Mouse (Mus musculus) midbrain, embryonic 12.5 days (tissue): Measurements from ENCODE around the gene 4933407L21Rik. TPM values are rescaled to one million over a fixed set of nuclear protein-coding genes. Genes with fewer than 3 reads are reported as not detected.
A peak's percentile ranks its signal among the peaks of the same experiment; 100 is the strongest.

Experiments used
- ATAC-seq: fragments of 200-750 bp; cut with Nextera tagmentation; 2 replicates; pipeline ENCODE4 v1.8.0; 2017; ENCODE audit warnings: low read depth, moderate TSS enrichment, moderate library complexity; ENCODE audit not compliant: low FRiP score
- H3K27ac ChIP-seq: fragments of 300-500 bp; sonication (generic); replicated peaks from 2 replicates; pipeline ENCODE4 v1.5.1; 2016; ENCODE audit warnings: mild to moderate bottlenecking
- H3K27me3 ChIP-seq: fragments of 300-500 bp; sonication (generic); 2 replicates; pipeline ENCODE4 v1.6.1; 2016; ENCODE audit warnings: mild to moderate bottlenecking
- H3K36me3 ChIP-seq: fragments of 300-500 bp; sonication (generic); 2 replicates; pipeline ENCODE4 v1.6.1; 2016
- H3K4me1 ChIP-seq: fragments of 300-500 bp; sonication (generic); 2 replicates; pipeline ENCODE4 v1.6.1; 2016
- H3K4me2 ChIP-seq: fragments of 300-500 bp; sonication (generic); replicated peaks from 2 replicates; pipeline ENCODE4 v1.6.1; 2016; ENCODE audit warnings: mild to moderate bottlenecking, moderate library complexity
- H3K4me3 ChIP-seq: fragments of 300-500 bp; sonication (generic); 2 replicates; pipeline ENCODE4 v1.5.1; 2016; ENCODE audit warnings: mild to moderate bottlenecking
- H3K9ac ChIP-seq: fragments of 300-500 bp; sonication (generic); replicated peaks from 2 replicates; pipeline ENCODE4 v1.6.1; 2016; ENCODE audit warnings: mild to moderate bottlenecking, moderate library complexity
- H3K9me3 ChIP-seq: fragments of 300-500 bp; sonication (generic); 2 replicates; pipeline ENCODE4 v1.6.1; 2016; ENCODE audit warnings: mild to moderate bottlenecking
- WGBS: fragments of 180-500 bp; shearing (Covaris S2); methylation state at CpG from one replicate; pipeline ENCODE4 v1.1.7; 2016; 5-methylcytosine and 5-hydroxymethylcytosine counted together
- polyA plus RNA-seq: library from polyadenylated mRNA; unstranded; fragments of >200 nt; fragmentation: Nextera tagmentation; extraction: Ambion mirVana; gene quantifications from 2 replicates; pipeline ENCODE4 v1.2.1, GENCODE M21; 2016

4933407L21Rik gene
- polyA plus RNA-seq, 1 experiment from 2014 or later: 3.0 TPM

DNA sequence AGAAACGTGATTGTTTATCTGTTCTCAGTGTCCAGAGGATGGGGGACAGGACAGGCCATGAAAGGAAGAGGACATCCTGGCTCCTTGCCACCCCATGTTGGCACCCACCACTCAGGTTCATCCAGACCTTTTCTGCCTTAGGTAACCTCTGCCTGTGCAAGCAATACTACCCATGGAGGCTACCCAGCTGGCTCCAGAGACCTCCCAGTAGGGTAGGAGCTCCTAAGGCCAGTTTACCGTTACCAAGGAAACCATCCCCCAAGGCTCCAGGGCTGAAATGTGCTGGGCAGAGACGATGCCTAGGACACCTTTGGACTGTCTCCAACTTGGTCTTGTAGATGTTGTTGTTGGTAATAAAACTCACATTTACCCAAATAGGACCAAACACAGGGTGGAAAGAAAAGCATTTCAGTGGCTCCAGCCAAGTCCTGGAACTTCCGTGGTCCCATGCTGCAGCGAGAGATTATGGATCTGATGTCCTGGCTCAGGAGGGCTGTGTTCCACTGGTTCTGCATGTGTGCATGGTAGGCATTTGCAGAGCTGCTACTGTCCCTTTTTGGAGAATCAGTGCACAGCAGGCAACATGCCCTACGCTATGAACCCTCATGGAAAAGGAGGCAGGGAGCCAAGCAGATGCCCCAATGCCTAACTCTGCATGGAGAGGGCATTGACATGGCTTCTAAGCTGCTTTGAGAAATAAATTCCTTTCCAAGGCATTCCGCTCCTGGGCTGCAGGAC lies 6.0 kb upstream of the 4933407L21Rik start:
- ATAC-seq: no peak
- no peak overlapping the region for H3K4me3 ChIP-seq
- H3K36me3 ChIP-seq: no peaks in the 10 kb centered on the region
- H3K27me3 ChIP-seq: peaks cover 20% of the 10 kb centered on the region
- 55% methylated on average over 7 of the region's 7 CpGs for WGBS
- peaks cover 23% of the 10 kb centered on the region for H3K4me1 ChIP-seq
- H3K9ac ChIP-seq: no peak overlapping the region
- no peak overlapping the region for H3K4me2 ChIP-seq
- no peaks in the 10 kb centered on the region for H3K9me3 ChIP-seq
- H3K27ac ChIP-seq: no peak overlapping the region

DNA sequence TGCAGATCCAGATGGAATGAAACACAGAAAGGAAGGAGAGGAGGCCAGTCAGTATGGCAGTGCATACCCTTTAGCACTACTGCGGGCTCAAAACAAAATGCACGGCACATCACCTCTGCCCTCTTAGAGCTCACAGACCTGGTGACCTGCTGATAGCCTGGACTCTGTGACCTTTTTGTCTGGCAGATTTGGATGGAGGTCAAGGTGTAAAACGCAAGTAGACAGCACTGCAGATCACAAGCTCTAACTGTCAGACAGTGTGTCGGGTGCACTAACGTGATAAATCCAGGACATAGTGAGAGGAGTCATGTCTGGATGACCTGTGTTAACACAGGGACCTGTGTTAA lies 5.4 kb upstream of the 4933407L21Rik start:
- no peak for ATAC-seq
- Histone ChIP-seq H3K4me3 (no peak overlapping the region), H3K9ac (no peak overlapping the region), H3K27me3 (peaks cover 20% of the 10 kb centered on the region), H3K27ac (no peak overlapping the region), H3K9me3 (no peaks in the 10 kb centered on the region), H3K4me2 (no peak overlapping the region), H3K4me1 (peaks cover 21% of the 10 kb centered on the region), H3K36me3 (no peaks in the 10 kb centered on the region)
- 59% methylated on average over 5 of the region's 5 CpGs for WGBS

DNA sequence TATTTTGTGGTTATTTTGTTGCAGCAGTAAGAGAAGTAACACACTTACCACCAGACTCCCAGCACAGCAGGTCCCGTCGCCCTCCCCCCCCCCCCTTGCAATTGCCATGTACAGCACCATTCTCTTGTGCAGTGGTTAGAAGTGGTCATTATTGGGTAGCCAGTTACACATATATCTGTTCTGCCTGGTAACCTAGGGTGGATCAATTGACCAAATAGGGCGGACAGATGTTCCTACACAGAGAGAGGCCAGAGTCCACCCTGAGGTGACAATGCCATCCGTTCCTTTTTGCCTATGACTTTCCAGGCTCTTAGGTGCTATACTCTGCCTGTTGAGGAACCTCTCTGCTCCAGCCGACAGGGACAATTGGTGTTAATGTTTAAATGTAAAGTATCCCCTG lies 3.1 kb upstream of the 4933407L21Rik start:
- Histone ChIP-seq H3K36me3 (no peaks in the 10 kb centered on the region), H3K4me1 (peaks cover 34% of the 10 kb centered on the region), H3K27ac (no peak overlapping the region), H3K4me3 (no peak overlapping the region), H3K9ac (no peak overlapping the region), H3K27me3 (no peaks in the 10 kb centered on the region), H3K4me2 (no peak overlapping the region), H3K9me3 (no peaks in the 10 kb centered on the region)
- no peak for ATAC-seq
- 88% methylated on average over 5 of the region's 5 CpGs for whole genome bisulfite sequencing

DNA sequence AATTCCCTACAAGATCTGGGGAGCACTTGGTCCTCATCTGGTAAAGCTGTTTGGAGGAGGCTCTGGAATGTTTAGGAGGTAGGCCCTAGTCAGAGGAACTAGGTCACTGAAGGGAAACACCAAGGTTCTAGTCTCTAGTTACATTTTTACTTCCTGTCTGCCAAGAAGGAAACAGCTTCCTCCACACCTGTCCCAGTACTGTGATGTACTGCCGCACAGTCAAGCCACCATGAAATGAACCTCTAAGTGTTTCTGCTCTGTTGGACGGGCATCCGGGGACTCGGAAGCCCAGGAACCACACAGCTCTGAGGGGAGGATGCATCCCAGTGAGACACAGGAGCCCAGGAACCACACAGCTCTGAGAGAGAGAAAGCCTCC lies 394 bp downstream of the 4933407L21Rik start:
- 69% methylated on average over 4 of the region's 4 CpGs for WGBS
- Histone ChIP-seq H3K4me3 (no peak overlapping the region), H3K27ac (peak overlapping the region; percentile 76), H3K4me1 (peaks cover 33% of the 10 kb centered on the region), H3K9me3 (no peaks in the 10 kb centered on the region), H3K36me3 (no peaks in the 10 kb centered on the region), H3K9ac (no peak overlapping the region), H3K27me3 (no peaks in the 10 kb centered on the region), H3K4me2 (no peak overlapping the region)
- 0 out of 2 replicates have a peak, but pooled peaks have one; percentile 4 for ATAC-seq

DNA sequence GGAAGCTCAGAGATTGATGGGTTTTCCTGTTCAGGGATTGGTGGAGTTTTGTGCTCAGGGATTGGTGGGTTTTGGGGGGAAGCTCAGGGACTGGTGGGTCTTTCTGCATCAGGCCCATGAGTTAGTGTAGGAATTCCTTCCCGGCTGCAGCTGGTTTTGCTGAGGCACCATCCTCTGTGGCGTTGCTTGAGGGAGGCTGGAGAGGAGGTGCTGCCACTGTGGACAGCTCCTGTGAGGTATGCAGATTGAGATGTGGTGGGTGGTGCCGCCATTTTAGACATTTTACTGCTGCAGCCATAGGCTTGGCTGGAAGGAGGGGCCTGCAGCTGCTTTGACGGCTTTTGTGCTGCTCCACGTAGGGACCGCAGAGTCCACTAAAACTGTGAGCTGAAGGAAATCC lies 1.1 kb downstream of the 4933407L21Rik start:
- peaks cover 41% of the 10 kb centered on the region for H3K4me1 ChIP-seq
- H3K4me3 ChIP-seq: no peak overlapping the region
- H3K9ac ChIP-seq: no peak overlapping the region
- no peak for ATAC-seq
- H3K4me2 ChIP-seq: no peak overlapping the region
- WGBS: 88% methylated on average over 6 of the region's 6 CpGs
- H3K9me3 ChIP-seq: no peaks in the 10 kb centered on the region
- 0 out of 2 replicates have a peak overlapping the region, but pooled peaks have one; percentile 76 for H3K27ac ChIP-seq
- H3K36me3 ChIP-seq: no peaks in the 10 kb centered on the region
- no peaks in the 10 kb centered on the region for H3K27me3 ChIP-seq

DNA sequence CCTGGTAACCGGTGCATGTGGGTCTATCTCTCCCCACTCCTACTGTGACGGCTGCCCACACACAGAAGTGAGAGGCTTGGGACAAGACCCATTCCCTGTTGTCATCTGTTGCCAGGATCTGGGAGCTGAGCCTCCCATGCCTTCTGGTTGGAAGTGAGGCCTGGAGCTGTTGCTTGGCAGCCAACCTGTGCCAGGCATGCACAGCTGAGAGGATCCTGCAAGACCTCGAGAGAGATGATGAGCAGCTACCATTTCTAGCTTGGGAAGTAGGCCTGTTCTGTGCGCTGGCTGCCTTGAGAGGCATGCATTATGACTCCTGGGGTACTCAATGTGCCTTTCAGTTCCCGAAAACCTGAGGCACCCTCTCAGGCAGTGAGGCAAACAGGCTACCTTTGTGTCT lies 2.9 kb downstream of the 4933407L21Rik start:
- no peak for ATAC-seq
- no peaks in the 10 kb centered on the region for H3K36me3 ChIP-seq
- H3K27ac ChIP-seq: no peak overlapping the region
- H3K27me3 ChIP-seq: 0 out of 2 replicates have a peak, but pooled peaks cover 4% of the 10 kb centered on the region
- no peak overlapping the region for H3K4me3 ChIP-seq
- H3K9ac ChIP-seq: no peak overlapping the region
- no peak overlapping the region for H3K4me2 ChIP-seq
- 86% methylated on average over 5 of the region's 5 CpGs for WGBS
- no peaks in the 10 kb centered on the region for H3K9me3 ChIP-seq
- peaks cover 43% of the 10 kb centered on the region for H3K4me1 ChIP-seq

DNA sequence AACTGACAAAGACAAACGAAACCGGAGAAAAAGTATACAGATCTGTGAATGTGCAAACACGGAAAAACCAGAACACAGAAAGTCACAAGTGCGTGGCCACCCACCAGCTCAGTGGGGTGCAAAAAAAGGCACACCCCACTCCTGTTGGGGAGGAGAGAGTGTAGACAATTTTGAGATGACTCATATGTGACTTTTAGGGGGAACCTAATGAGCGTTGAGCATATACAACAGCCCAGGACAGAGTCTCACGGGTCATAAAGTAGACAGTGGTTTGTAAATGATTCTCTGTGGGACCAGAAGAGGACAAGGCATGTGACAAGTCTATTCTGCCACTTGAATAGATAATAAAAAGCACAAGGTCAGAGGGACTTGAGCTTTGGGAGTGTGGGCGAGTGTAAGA lies 4.9 kb downstream of the 4933407L21Rik start:
- Histone ChIP-seq H3K27me3 (0 out of 2 replicates have a peak, but pooled peaks cover 4% of the 10 kb centered on the region), H3K9ac (no peak overlapping the region), H3K36me3 (no peaks in the 10 kb centered on the region), H3K4me2 (peak overlapping the region; percentile 40), H3K4me3 (no peak overlapping the region), H3K27ac (peak overlapping the region; percentile 75), H3K9me3 (no peaks in the 10 kb centered on the region), H3K4me1 (peaks cover 35% of the 10 kb centered on the region)
- 26% methylated on average over 7 of the region's 7 CpGs for WGBS
- peak; percentile 53 for ATAC-seq

DNA sequence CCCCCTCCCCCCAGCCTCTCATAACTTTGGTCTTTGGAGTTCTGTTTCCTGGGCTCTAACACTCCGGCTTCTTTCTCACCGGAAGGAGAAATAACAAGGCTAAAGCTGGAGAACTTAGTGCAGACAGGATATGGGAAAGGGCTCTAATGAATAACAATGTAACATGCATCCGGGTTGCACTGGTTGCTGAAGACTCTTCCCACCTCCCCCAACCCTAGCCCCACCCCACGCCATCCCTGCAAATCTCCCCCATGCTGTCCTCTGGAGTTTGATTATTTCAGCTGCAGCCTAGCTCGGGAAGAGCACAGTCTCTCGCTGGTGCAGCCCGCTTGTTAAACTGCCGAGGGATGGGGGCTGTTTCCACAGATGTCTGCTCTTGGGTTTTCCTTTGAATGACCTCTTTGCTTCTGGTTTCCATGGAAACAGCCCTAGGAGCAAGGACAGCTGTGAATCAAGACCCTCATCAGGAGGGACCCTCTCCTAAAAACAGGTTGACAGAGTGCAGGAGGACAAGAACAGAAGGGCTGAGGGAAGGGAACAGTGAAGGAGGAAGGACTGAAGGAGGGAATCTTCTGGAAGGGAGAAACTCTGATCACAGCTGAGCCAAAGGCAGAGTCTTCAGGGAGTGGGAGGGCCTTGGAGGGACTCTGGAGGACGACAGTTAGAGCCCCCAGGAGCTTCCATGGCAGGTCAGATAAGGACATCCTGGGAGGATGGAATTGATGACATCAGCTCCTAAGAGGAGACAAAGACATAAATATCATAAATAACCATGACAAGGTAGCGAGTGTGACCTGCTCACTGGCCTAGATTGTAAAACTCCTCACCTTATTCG lies 5.6 kb downstream of the 4933407L21Rik start:
- peak overlapping the region; percentile 75 for H3K27ac ChIP-seq
- 13% methylated on average over 11 of the region's 11 CpGs for WGBS
- peak overlapping the region; percentile 41; the same call in 1 of the 2 replicates for H3K9ac ChIP-seq
- no peaks in the 10 kb centered on the region for H3K9me3 ChIP-seq
- H3K36me3 ChIP-seq: no peaks in the 10 kb centered on the region
- H3K27me3 ChIP-seq: 0 out of 2 replicates have a peak, but pooled peaks cover 4% of the 10 kb centered on the region
- peaks cover 29% of the 10 kb centered on the region for H3K4me1 ChIP-seq
- peak; percentile 62 for ATAC-seq
- H3K4me2 ChIP-seq: peak overlapping the region; percentile 40
- no peak overlapping the region for H3K4me3 ChIP-seq

DNA sequence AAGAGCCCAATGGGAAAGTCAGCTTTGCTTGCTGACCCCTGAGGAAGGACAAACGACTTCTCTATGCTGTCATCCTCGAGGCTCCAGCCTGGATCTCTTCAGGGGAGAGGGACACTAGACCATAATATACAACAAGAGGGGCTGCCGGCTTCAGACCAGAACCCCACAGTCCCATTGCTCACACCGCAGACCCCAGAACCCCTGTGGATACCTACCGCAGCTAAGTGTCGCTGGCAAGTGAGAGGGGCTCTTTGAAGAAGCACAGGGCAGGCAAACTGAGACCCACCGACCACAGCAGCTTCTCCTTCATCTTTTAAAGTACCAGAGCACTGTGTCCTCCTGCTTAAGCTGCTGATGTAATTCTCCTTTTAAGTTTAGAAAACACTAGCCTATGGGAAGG lies 6.3 kb downstream of the 4933407L21Rik start:
- ATAC-seq: no peak

DNA sequence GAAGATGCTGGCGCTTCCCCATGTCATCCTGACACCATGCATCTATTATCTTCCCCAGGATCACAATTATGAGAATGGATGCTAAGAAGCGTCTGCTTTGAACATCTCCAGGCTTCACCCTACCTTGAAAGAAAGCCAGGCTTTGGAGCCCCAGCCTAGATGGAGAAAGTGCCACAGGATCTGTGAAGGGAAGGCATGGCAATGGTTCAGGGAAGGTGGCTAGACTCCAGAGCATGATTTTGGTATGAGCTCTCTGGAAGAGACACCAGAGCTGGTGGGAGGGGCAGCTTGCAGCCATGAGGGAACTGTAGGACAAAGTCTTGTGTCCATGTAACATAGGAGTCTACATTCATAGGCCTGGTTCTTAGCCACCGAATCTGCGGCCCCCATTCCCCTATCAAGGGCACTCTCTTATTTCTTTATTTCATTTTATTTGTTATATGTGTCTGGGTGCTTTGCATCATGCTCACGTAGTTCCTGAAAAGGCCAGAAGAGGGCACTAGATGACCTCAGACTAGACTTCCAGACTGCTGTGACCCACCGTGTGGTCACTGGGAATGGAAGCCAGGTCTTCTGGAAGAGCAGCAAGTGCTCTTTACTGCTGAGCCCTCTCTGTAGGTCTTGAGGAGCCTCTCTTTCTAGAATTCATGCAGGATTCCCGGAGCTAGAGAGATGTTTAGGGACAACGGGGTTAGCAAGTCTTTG lies 7.0 kb downstream of the 4933407L21Rik start:
- no peak overlapping the region for H3K4me2 ChIP-seq
- H3K9ac ChIP-seq: no peak overlapping the region
- H3K4me1 ChIP-seq: peaks cover 22% of the 10 kb centered on the region
- WGBS: 49% methylated on average over 8 of the region's 8 CpGs
- H3K27ac ChIP-seq: no peak overlapping the region
- no peaks in the 10 kb centered on the region for H3K9me3 ChIP-seq
- H3K4me3 ChIP-seq: no peak overlapping the region
- H3K27me3 ChIP-seq: 0 out of 2 replicates have a peak, but pooled peaks cover 4% of the 10 kb centered on the region
- ATAC-seq: no peak
- H3K36me3 ChIP-seq: no peaks in the 10 kb centered on the region

More for the DNA sequence above, 6.3 kb downstream of the 4933407L21Rik start:
- no peaks in the 10 kb centered on the region for H3K9me3 ChIP-seq
- 16% methylated on average over 7 of the region's 7 CpGs for WGBS
- H3K9ac ChIP-seq: no peak overlapping the region
- H3K4me2 ChIP-seq: no peak overlapping the region
- no peaks in the 10 kb centered on the region for H3K36me3 ChIP-seq
- H3K27me3 ChIP-seq: 0 out of 2 replicates have a peak, but pooled peaks cover 4% of the 10 kb centered on the region
- H3K4me3 ChIP-seq: no peak overlapping the region
- peak overlapping the region; percentile 75; the same call in 1 of the 2 replicates for H3K27ac ChIP-seq
- peaks cover 22% of the 10 kb centered on the region for H3K4me1 ChIP-seq

DNA sequence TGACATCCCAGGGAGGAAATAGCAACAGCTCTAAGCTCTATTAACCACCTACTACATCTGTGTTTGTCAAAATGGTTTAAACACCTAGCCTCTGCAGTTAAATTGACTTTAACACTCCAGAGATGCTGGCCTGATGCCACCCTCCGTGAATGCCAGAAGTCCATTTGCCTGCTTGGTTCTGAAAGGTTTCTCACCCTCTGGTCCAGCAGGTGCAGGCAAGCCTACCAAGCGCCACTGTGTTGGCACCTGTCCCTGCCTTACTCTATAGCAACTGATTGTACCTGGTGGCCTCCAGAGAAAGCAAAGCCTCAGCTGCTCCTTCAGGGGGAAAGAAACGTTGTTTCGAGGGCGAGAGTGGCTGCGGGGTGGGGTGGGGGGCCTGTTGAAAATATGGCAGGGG lies 8.0 kb downstream of the 4933407L21Rik start:
- Histone ChIP-seq H3K4me2 (no peak overlapping the region), H3K4me1 (peaks cover 22% of the 10 kb centered on the region), H3K4me3 (no peak overlapping the region), H3K36me3 (no peaks in the 10 kb centered on the region), H3K27ac (no peak overlapping the region), H3K9ac (no peak overlapping the region), H3K27me3 (0 out of 2 replicates have a peak, but pooled peaks cover 4% of the 10 kb centered on the region), H3K9me3 (no peaks in the 10 kb centered on the region)
- ATAC-seq: no peak
- WGBS: 86% methylated on average over 6 of the region's 6 CpGs
